Mouse (Mus musculus): ENCODE results near the gene 2210016L21Rik. TPM values are rescaled to one million over a fixed set of nuclear protein-coding genes. Genes with fewer than 3 reads are reported as not detected.

The 2210016L21Rik gene
- total and polyA plus RNA-seq, 2 experiments from 2014 or later: 81.0 to 170 TPM

GRCm38 (mm10) chr5:114997327-114997726, 55.4 kb downstream of the 2210016L21Rik start:
- 75% methylated on average over 6 of the region's 6 CpGs for WGBS
- Histone ChIP-seq H3K9me3 (ENCODE audit: low read length) (no peaks in the 10 kb centered on the region), H3K4me1 (ENCODE audit: insufficient read depth) (no peaks in the 10 kb centered on the region), H3K27ac (ENCODE audit: low read depth, low read length) (no peak overlapping the region), H3K4me3 (ENCODE audit: low read depth, low read length) (no peak overlapping the region), H3K4me2 (ENCODE audit: low read depth) (no peak overlapping the region), H3K9ac (no peak overlapping the region), H3K27me3 (ENCODE audit: insufficient read depth, low read length) (no peaks in the 10 kb centered on the region), H3K36me3 (ENCODE audit: insufficient read depth) (no peaks in the 10 kb centered on the region)
- TF ChIP-seq CTCF (IDR thresholded peaks at IDR 0.05; ENCODE audit: low read depth): no peak
- DNase-seq (no peak), ATAC-seq (no peak)

Other genes with a start within 250 kb of the 2210016L21Rik start
- 14.1 and 14.4 TPM in 2 replicates for gene Tchp, start 234.4 kb upstream of the 2210016L21Rik start, total RNA-seq (2014; rRNA removed)
- gene Tchp, start 234.4 kb upstream of the 2210016L21Rik start, polyA plus RNA-seq (2015; fragmentation: Nextera tagmentation; extraction: Ambion mirVana): 7.4 and 11.8 TPM in 2 replicates
- gene Ankrd13a, start 167.5 kb upstream of the 2210016L21Rik start, total RNA-seq (2014; rRNA removed): 34.3 and 44.8 TPM in 2 replicates
- 20.7 and 20.8 TPM in 2 replicates for gene Ankrd13a, start 167.5 kb upstream of the 2210016L21Rik start, polyA plus RNA-seq (2015; fragmentation: Nextera tagmentation; extraction: Ambion mirVana)
- 42.2 and 57.6 TPM in 2 replicates for gene Git2, start 166.6 kb upstream of the 2210016L21Rik start, total RNA-seq (2014; rRNA removed)
- gene Git2, start 166.6 kb upstream of the 2210016L21Rik start, polyA plus RNA-seq (2015; fragmentation: Nextera tagmentation; extraction: Ambion mirVana): 21.9 and 31.1 TPM in 2 replicates
- gene 1500011B03Rik, start 118.7 kb upstream of the 2210016L21Rik start, total RNA-seq (2014; rRNA removed): 298 and 325 TPM in 2 replicates
- gene 1500011B03Rik, start 118.7 kb upstream of the 2210016L21Rik start, polyA plus RNA-seq (2015; fragmentation: Nextera tagmentation; extraction: Ambion mirVana): 378 and 431 TPM in 2 replicates
- gene 4930519G04Rik, start 88.5 kb upstream of the 2210016L21Rik start, total RNA-seq (2014; rRNA removed): not detected in 2 replicates
- not detected in 2 replicates for gene 4930519G04Rik, start 88.5 kb upstream of the 2210016L21Rik start, polyA plus RNA-seq (2015; fragmentation: Nextera tagmentation; extraction: Ambion mirVana)
- gene Gm9936, start 83.5 kb upstream of the 2210016L21Rik start, total RNA-seq (2014; rRNA removed): 3.6 and 4.2 TPM in 2 replicates
- gene Gm9936, start 83.5 kb upstream of the 2210016L21Rik start, polyA plus RNA-seq (2015; fragmentation: Nextera tagmentation; extraction: Ambion mirVana): 1.8 and 3.2 TPM in 2 replicates
- gene Oasl2, start 45.2 kb upstream of the 2210016L21Rik start, total RNA-seq (2014; rRNA removed): 4.2 and 7.0 TPM in 2 replicates
- gene Oasl2, start 45.2 kb upstream of the 2210016L21Rik start, polyA plus RNA-seq (2015; fragmentation: Nextera tagmentation; extraction: Ambion mirVana): 4.2 and 4.8 TPM in 2 replicates
- 0.54 and 1.7 TPM in 2 replicates for gene Oasl1, start 18.9 kb upstream of the 2210016L21Rik start, total RNA-seq (2014; rRNA removed)
- gene Oasl1, start 18.9 kb upstream of the 2210016L21Rik start, polyA plus RNA-seq (2015; fragmentation: Nextera tagmentation; extraction: Ambion mirVana): 0.38 and 0.73 TPM in 2 replicates
- not detected in 2 replicates for gene Hnf1a, start 28.9 kb downstream of the 2210016L21Rik start, total RNA-seq (2014; rRNA removed)
- gene Hnf1a, start 28.9 kb downstream of the 2210016L21Rik start, polyA plus RNA-seq (2015; fragmentation: Nextera tagmentation; extraction: Ambion mirVana): not detected in 2 replicates
- 79.1 and 114 TPM in 2 replicates for gene Sppl3, start 69.0 kb downstream of the 2210016L21Rik start, total RNA-seq (2014; rRNA removed)
- 36.0 and 43.5 TPM in 2 replicates for gene Sppl3, start 69.0 kb downstream of the 2210016L21Rik start, polyA plus RNA-seq (2015; fragmentation: Nextera tagmentation; extraction: Ambion mirVana)
- gene Gm10401, start 156.1 kb downstream of the 2210016L21Rik start, total RNA-seq (2014; rRNA removed): not detected in 2 replicates
- gene Gm10401, start 156.1 kb downstream of the 2210016L21Rik start, polyA plus RNA-seq (2015; fragmentation: Nextera tagmentation; extraction: Ambion mirVana): 32.5 and 44.0 TPM in 2 replicates
- 11.8 and 13.9 TPM in 2 replicates for gene Acads, start 177.2 kb downstream of the 2210016L21Rik start, total RNA-seq (2014; rRNA removed)
- 12.1 and 12.5 TPM in 2 replicates for gene Acads, start 177.2 kb downstream of the 2210016L21Rik start, polyA plus RNA-seq (2015; fragmentation: Nextera tagmentation; extraction: Ambion mirVana)
- 24.7 and 27.2 TPM in 2 replicates for gene Unc119b, start 192.8 kb downstream of the 2210016L21Rik start, total RNA-seq (2014; rRNA removed)
- gene Unc119b, start 192.8 kb downstream of the 2210016L21Rik start, polyA plus RNA-seq (2015; fragmentation: Nextera tagmentation; extraction: Ambion mirVana): 17.4 and 20.3 TPM in 2 replicates
- gene Mlec, start 216.0 kb downstream of the 2210016L21Rik start, total RNA-seq (2014; rRNA removed): 49.9 and 58.6 TPM in 2 replicates
- 8.4 and 15.7 TPM in 2 replicates for gene Mlec, start 216.0 kb downstream of the 2210016L21Rik start, polyA plus RNA-seq (2015; fragmentation: Nextera tagmentation; extraction: Ambion mirVana)

All from forebrain, postnatal 0 days (tissue).